Mouse (Mus musculus): Measurements from ENCODE around the gene Fastk.
"Not testable (repeated sequence)": the region's sequence is repeated elsewhere in the genome, so short reads cannot be mapped to it uniquely, and the experiment has no call there.

Gene Fastk

GRCm38 (mm10) chr5:24423129-24424003 lies 21.7 kb downstream of the Fastk start, which contains the start of the genes Cdk5 and Slc4a2:
TSS of gene Cdk5 (minus strand) at chr5:24423530.
TSS of gene Slc4a2 (plus strand) at chr5:24423837.
- peak; percentile 100 for DNase-seq

- DNase-seq, result no peak
Measured at GRCm38 (mm10) chr5:24420381-24420780, 24.7 kb downstream of the Fastk start.

- no peak for DNase-seq
Measured at GRCm38 (mm10) chr5:24417587-24417986, 27.5 kb downstream of the Fastk start.

DNA sequence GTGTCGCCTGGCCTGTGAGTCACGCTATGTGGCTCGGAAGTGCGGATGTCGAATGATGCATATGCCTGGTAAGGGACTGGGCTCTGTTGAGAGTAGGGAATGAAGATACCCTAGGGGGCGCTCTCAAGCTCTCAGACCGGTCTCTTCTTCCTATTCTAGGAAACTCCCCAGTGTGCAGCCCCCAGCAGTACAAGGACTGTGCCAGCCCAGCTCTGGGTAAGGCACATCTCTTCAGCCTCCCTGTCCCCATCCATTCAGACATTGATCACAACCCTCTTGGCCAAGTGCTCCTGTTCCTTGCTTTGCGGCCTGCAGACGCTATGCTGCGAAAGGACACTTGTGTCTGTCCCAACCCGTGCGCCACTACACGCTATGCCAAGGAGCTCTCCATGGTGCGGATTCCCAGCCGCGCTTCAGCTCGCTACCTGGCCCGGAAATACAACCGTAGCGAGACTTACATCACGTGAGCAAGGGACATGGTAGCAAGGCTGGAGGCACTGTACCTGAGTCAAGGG lies 28.8 kb downstream of the Fastk start:
- DNase-seq, result peak; percentile 81

GRCm38 (mm10) chr5:24413938-24414337 lies 31.1 kb downstream of the Fastk start:
- DNase-seq, result no peak

DNA sequence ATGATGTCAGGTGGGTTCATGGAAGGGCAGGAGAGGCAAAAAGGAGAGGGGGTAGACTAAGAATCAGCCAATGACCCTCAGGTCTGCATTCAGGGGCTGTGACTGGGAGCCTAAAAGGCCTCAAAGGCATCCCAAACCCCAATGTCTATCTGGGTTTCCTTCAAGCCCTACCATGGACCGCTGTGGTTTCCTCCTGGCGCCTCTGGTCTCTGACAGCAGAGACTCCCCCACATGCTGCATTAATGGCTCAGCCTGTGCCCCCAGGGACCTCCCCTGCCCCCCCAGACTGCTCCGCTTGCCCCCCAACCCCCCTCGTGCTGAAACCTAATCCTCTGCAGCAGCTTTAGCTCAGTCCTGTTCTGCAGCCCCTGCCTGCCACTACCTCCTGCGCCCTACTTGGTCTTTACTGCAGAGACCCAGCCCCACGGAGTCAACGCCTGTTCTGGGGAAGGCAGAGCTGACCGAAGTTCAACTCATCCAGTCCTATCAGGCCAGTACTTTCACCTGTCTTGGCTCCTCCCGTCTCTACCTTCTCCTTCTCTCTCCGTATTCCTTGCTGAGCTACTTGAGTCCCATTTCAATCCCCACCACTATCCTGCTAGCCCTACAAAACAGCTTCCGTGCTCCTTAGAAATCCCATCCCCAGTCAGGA lies 31.9 kb downstream of the Fastk start, which contains the start of gene Asic3:
Gene Asic3 (plus strand): TSS at position 351 of the 652 bp plus-strand sequence.
- peak; percentile 28 for DNase-seq

DNA sequence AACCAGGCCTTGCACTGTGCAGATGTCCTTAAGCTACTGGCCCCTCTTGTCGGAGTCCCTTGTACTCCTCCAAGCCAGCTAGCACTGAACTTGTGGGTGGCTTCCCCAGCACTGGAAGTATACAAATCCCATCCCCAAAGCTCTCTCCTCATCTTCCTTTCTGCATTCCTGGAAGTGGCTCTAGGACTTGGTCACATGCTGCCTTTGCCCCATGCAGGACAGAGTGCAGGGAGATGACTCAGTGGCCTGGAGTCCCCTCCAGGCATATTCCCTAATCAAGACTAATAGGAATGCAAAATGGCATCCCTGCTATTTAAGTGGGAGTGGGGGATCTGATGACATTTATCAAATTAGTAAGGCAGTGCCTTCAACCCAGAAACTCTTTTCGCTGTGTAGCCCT lies 33.0 kb downstream of the Fastk start:
- DNase-seq, result no peak

GRCm38 (mm10) chr5:24409466-24409865 lies 35.6 kb downstream of the Fastk start:
- DNase-seq, result no peak

- no peak for DNase-seq
Measured at GRCm38 (mm10) chr5:24408651-24409050, 36.4 kb downstream of the Fastk start.

DNA sequence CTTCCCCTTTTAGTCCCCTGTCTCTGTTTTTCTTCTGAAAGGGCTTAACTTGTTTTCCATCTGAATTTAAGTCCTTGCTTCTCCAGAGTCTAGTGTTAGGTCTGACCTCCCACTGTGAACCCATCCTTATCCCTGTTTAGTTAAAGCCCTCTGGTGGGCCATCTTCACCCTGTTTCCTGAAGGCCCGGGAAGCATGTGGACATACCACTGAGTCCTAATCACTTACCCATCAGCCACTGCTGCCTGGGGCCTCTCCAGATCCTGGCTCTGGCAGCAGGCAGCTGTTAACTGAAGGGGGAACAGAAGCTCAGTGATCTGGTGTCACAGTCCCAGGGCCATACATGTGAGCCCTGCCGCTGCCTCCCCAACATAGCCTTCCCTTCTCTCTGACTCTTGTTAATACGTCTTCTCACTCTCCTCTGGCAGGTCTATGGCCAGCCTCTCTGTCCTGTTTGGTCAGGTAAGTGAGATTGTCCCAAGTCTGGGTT lies 39.7 kb downstream of the Fastk start:
- no peak for DNase-seq

DNA sequence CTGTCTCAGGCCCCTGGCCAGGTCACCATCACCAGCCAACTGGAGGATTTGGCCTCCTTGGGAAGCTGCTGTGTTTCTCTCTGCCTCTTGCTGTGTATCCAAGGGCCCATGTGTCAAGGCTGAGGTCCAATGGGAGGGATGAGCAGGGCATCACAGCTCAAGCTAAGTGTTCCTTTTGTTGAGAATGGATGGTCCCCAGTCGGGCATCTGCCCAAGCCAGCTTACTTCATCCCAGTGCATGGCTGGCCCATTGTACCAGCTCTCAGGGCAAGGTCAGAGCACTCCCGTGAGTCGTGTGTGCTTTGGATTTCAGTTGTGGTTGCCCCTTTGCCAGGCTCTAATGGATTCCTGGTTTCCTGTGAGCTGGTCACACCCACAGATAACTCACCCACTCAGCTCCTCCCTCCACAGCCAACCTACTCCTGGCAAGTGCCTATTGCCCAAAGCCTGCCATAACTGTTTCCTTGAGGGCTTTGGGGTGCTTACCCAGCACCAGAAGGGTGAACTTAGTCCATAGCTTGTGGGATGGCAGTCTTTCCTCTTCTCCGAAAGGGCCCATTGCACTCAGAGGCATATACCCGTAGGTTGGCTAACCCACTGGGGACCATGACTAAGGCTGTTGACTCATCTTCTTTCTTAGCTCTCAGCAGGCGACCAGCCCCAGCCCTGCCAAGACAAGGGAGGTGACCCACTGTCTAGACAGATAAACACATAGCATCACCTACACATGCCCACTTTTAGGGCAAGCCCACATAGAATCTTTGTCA lies 40.3 kb downstream of the Fastk start:
- DNase-seq, result no peak

GRCm38 (mm10) chr5:24401969-24402368 lies 43.1 kb downstream of the Fastk start:
- no peak for DNase-seq

- no peak for DNase-seq
Measured at GRCm38 (mm10) chr5:24400911-24401605, 44.0 kb downstream of the Fastk start.

GRCm38 (mm10) chr5:24400362-24400761 lies 44.7 kb downstream of the Fastk start:
- no peak for DNase-seq

DNA sequence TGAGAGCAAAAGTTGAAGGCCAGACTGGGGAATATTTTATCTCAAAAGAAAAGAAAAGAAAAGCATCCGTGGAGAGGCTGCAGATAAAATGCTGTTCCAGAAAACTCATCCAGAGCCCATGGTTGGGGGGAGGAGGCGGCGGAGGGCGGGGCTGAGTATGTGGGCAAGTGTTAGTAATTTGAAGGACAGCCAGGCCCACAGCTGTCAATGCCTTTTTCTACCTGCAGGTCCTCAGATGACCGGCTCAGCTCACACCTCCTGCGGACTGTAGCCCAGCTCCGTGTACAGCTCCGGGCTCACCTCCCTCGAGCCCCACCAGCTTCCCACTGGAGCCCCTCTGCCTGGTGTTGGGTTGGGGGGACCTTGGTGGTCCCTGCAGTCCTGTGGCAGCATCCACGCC lies 45.4 kb downstream of the Fastk start:
- DNase-seq, result no peak

DNA sequence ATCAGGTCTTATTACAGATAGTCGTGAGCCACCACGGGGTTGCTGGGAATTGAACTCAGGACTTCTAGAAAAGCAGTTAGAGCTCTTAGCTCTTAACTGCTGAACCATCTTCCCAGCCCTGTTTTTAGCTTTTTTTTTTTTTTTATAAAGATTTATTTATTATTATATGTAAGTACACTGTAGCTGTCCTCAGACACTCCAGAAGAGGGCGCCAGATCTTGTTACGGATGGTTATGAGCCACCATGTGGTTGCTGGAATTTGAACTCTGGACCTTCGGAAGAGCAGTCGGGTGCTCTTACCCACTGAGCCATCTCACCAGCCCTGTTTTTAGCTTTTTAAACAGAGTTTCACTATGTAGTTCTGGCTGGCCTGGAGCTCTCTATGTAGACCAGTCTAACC lies 48.8 kb downstream of the Fastk start:
- not testable (repeated sequence) for DNase-seq

DNA sequence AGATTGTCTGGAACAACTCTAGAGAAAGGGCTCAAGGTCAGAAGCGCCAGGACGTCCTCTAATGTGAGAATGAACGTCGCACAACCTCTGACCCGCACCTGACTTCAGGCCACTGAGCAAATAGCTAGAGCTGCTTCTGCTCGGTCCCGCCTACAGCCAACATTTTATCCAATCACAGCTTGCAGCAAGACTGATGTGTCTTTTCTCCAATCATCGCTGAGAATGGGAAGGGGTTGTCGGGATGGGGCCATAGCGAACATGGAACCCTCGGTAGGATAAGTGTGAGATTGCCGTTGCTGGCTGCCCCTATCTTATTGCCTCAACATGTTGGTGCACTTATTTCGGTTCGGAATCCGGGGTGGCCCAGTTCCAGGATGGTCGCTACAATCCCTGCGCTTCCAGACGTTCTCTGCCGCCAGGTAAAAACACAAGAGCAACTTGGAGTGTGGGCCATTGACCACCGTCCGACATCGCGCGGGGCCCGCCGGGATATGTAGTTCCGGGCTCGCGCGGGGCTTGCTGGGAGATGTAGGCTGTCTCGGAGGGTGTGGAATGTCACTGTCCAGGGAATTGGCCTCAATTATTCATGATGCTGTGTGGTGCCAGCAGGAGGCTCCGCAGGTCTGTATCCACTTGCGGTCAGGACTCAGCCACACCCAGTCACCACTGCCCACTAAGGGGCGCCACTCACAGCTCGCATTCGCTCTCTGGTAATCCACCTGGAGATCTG lies 50.8 kb downstream of the Fastk start:
- DNase-seq, result peak; percentile 96

GRCm38 (mm10) chr5:24393392-24393997 lies 51.6 kb downstream of the Fastk start, which contains the start of gene Abcb8:
TSS of gene Abcb8 (plus strand) at chr5:24393663.
- DNase-seq, result peak; percentile 89

DNA sequence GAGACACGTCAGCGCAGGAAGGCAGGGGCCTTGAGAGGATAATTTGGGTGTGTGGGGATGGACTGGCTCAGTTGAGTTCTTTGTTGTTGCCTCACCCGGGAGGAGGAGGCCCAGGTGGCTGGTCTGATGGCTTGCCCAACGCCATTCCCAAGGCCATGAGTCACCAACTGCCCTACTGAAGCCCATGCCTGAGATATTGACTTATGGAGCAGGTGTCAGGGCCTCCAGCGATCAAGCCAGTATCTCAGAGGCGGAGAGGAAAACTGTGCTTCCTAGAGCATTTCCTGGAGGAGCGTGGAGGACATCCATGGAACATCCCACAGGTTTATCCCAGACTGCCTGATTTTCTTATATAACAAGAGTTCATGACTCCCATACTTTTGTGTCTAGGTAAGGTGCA lies 52.4 kb downstream of the Fastk start:
- no peak for DNase-seq

DNA sequence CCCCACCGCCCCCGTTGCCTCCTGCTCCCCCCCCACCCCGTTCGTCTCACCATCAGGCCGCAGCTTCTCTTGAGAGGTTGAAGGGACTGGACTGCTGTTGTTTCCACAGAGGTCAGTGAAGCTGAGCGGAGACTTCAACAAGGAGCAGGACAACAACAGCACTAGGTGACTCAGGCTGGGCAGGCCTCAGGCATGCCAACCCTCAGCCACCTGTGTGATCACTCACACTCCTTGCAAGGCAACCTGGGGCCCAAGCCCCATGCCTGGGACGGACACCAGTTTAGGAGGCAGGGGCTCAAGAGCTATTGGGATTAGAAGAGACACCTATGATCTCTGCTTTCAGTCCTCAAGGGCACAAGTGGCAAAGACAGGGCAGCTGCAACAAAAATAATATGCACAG lies 53.2 kb downstream of the Fastk start, which contains the start of gene Atg9b:
Gene Atg9b (minus strand): TSS at position 280 of the 400 bp plus-strand sequence.
- DNase-seq, result no peak

- no peak for DNase-seq
Measured at GRCm38 (mm10) chr5:24389658-24390020, 55.4 kb downstream of the Fastk start.

All from embryo, embryonic 11 days (tissue).